Mouse (Mus musculus) common myeloid progenitor, adult 5-6 weeks (primary cell): ENCODE data around the gene Ryr3. TPM values are rescaled to one million over a fixed set of nuclear protein-coding genes. Genes with fewer than 3 reads are reported as not detected.
"Not testable (repeated sequence)": the region's sequence is repeated elsewhere in the genome, so short reads cannot be mapped to it uniquely, and the experiment has no call there.

Source experiments
- ATAC-seq: replicated peaks from 2 replicates; pipeline ENCODE4 v1.8.0; 2016; ENCODE audit warnings: low read depth, mild to moderate bottlenecking, moderate TSS enrichment, inconsistent platforms; ENCODE audit not compliant: poor library complexity, severe bottlenecking
- total RNA-seq: library from RNA; stranded (forward); fragments of 200-1000, 187-1606 nt; gene quantifications from 2 replicates; pipeline ENCODE4 v1.2.3, GENCODE M21; 2017

The Ryr3 gene
- total RNA-seq, 1 experiment from 2014 or later = not detected

- ATAC-seq = no peak
Measured at GRCm38 (mm10) chr2:113115248-113115896, 101.5 kb downstream of the Ryr3 start.

GRCm38 (mm10) chr2:113104609-113105008 lies 112.3 kb downstream of the Ryr3 start:
- ATAC-seq = no peak

GRCm38 (mm10) chr2:113095184-113095583 lies 121.7 kb downstream of the Ryr3 start:
- ATAC-seq = no peak

GRCm38 (mm10) chr2:113094088-113094487 lies 122.8 kb downstream of the Ryr3 start:
- no peak for ATAC-seq

- no peak for ATAC-seq
Measured at GRCm38 (mm10) chr2:113092756-113093155, 124.1 kb downstream of the Ryr3 start.

GRCm38 (mm10) chr2:113091316-113091715 lies 125.6 kb downstream of the Ryr3 start:
- not testable (repeated sequence) for ATAC-seq

GRCm38 (mm10) chr2:113076396-113076795 lies 140.5 kb downstream of the Ryr3 start:
- ATAC-seq = no peak

- ATAC-seq = no peak
Measured at GRCm38 (mm10) chr2:113059367-113059766, 157.5 kb downstream of the Ryr3 start.

GRCm38 (mm10) chr2:113058914-113059313 lies 158.0 kb downstream of the Ryr3 start:
- ATAC-seq = no peak

GRCm38 (mm10) chr2:113058116-113058515 lies 158.8 kb downstream of the Ryr3 start:
- ATAC-seq = no peak

GRCm38 (mm10) chr2:113055591-113055990 lies 161.3 kb downstream of the Ryr3 start:
- ATAC-seq = no peak

GRCm38 (mm10) chr2:113049831-113050230 lies 167.1 kb downstream of the Ryr3 start:
- ATAC-seq = no peak

- no peak for ATAC-seq
Measured at GRCm38 (mm10) chr2:113036550-113036949, 180.3 kb downstream of the Ryr3 start.

GRCm38 (mm10) chr2:113030689-113031088 lies 186.2 kb downstream of the Ryr3 start:
- no peak for ATAC-seq

- ATAC-seq = no peak
Measured at GRCm38 (mm10) chr2:113019896-113020295, 197.0 kb downstream of the Ryr3 start.

- ATAC-seq = no peak
Measured at GRCm38 (mm10) chr2:113018278-113018677, 198.6 kb downstream of the Ryr3 start.

GRCm38 (mm10) chr2:113016236-113016635 lies 200.7 kb downstream of the Ryr3 start:
- no peak for ATAC-seq

GRCm38 (mm10) chr2:113008961-113009740 lies 207.7 kb downstream of the Ryr3 start:
- ATAC-seq = no peak

GRCm38 (mm10) chr2:112998498-112998897 lies 218.4 kb downstream of the Ryr3 start:
- ATAC-seq = no peak

- ATAC-seq = no peak
Measured at GRCm38 (mm10) chr2:112982908-112983510, 233.9 kb downstream of the Ryr3 start.
